8 mouse cellular contexts compared by ENCODE assay signal in the genomic region with DNA sequence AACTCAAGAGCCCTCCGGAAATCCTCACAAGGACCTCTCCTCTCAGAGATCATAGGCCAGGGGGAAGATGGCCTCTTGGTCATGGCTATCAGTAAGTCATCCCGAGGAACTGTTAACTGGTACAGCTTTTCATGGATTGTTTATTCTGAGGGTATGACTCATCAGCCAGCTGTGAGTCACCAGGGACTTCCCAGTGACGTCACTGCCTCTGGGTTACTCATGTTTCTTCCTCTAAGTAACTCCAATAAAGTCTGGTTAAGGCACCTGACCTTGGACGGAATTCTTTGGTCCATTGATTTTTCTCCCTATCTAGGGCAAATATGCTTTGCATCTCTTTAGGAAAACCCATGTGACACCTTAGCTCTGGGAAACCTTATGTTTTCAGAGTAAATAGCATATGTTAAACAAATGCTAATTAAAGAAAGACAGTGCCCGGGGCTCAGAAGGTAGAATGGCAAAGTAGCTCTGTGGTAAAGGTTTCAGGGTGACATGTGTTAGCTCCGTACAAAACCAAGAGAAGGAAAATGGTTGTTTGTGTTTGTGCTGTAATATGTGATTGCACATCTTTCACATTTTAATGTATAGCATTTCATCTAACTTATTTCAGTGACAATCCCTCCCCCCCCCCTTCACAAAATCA.
DNase-seq lines count a peak whose midpoint lies in the region; ATAC-seq and TF ChIP-seq lines count a peak whose summit lies in the region.

No protein-coding gene starts in this region.

- TF ChIP-seq EP300 in heart, adult 2 months (IDR thresholded peaks at IDR 0.05; ENCODE audit: insufficient read depth, low read depth, low read length), result no peak
- TF ChIP-seq EP300 in stomach, postnatal 0 days (optimal IDR thresholded peaks at IDR 0.05), result no peak

- H3K9me3 ChIP-seq in ES-E14 (ENCODE audit: control insufficient read depth, insufficient read depth, low read depth, low read length), result no peaks in the 10 kb centered on the region
- H3K9me3 ChIP-seq in stomach, postnatal 0 days (ENCODE audit: control insufficient read depth, low read length), result no peaks in the 10 kb centered on the region
- no peaks in the 10 kb centered on the region for H3K9me3 ChIP-seq in forebrain, embryonic 16.5 days (ENCODE audit: control insufficient read depth, low read length)

- TF ChIP-seq POLR2A in heart, adult 2 months (IDR thresholded peaks at IDR 0.05; ENCODE audit: insufficient read depth, low read depth, low read length), result no peak

- H3K4me1 ChIP-seq in ES-E14 (ENCODE audit: control insufficient read depth in 2 of 2, insufficient read depth in 2 of 2, low read length in 2 of 2, poor library complexity in 1 of 2), result no peaks in the 10 kb centered on the region
- H3K4me1 ChIP-seq in heart, adult 2 months (ENCODE audit: control insufficient read depth, insufficient read depth, low read length), result peaks cover 1% of the 10 kb centered on the region; the same call in 1 of the 2 replicates
- no peaks in the 10 kb centered on the region for H3K4me1 ChIP-seq in stomach, postnatal 0 days (replicated peaks; ENCODE audit: control insufficient read depth, insufficient read depth)
- no peaks in the 10 kb centered on the region for H3K4me1 ChIP-seq in forebrain, embryonic 16.5 days (replicated peaks; ENCODE audit: control insufficient read depth, insufficient read depth, low read length)

- DNase-seq in gastrocnemius, adult 2 months, result peak; percentile 25
- DNase-seq in gastrocnemius, postnatal 10 days, result no peak
- DNase-seq in ES-E14 (ENCODE audit: low read depth, low spot score), result peak; percentile 17
- peak; percentile 32 to 35 for DNase-seq in heart, adult 2 months
- DNase-seq in kidney, postnatal 25 days, result peak; percentile 25 to 35
- peak; percentile 76 for DNase-seq in stomach, postnatal 0 days (ENCODE audit: low spot score)
- no peak for DNase-seq in retina, postnatal 1 day

- in situ Hi-C loops in ES-E14 (cut with MboI; ENCODE audit: low sequenced_read_pairs in 2 of 2, unreplicated experiment in 2 of 2), result no loop called here

- no peak overlapping the region for H3K27ac ChIP-seq in gastrocnemius, adult 2 months
- no peak overlapping the region for H3K27ac ChIP-seq in ES-E14 (ENCODE audit: insufficient read depth, low read depth, low read length, poor library complexity, severe bottlenecking)
- no peak overlapping the region for H3K27ac ChIP-seq in heart, adult 2 months
- no peak overlapping the region for H3K27ac ChIP-seq in stomach, postnatal 0 days (replicated peaks)
- no peak overlapping the region for H3K27ac ChIP-seq in forebrain, embryonic 16.5 days (ENCODE audit: low read length)

- H3K79me2 ChIP-seq in heart, adult 2 months (replicated peaks; ENCODE audit: control insufficient read depth, insufficient read depth, low read length), result no peaks in the 10 kb centered on the region

- no peak for TF ChIP-seq CTCF in gastrocnemius, adult 2 months (IDR thresholded peaks at IDR 0.05)
- TF ChIP-seq CTCF in heart, adult 2 months (IDR thresholded peaks at IDR 0.05), result no peak
- TF ChIP-seq CTCF in stomach, postnatal 0 days (IDR thresholded peaks at IDR 0.05; ENCODE audit: low read depth), result no peak

- intact Hi-C loops in gastrocnemius, adult 2 months (cut with DNase I), result no loop called here
- intact Hi-C loops in heart, adult 2 months (cut with DNase I), result no loop called here

- no peak overlapping the region for H3K4me2 ChIP-seq in stomach, postnatal 0 days (replicated peaks; ENCODE audit: low read depth)
- no peak overlapping the region for H3K4me2 ChIP-seq in forebrain, embryonic 16.5 days (ENCODE audit: low read length)

- WGBS in heart, adult 2 months, result 30% methylated on average over 6 of the region's 6 CpGs
- 24% methylated on average over 6 of the region's 6 CpGs for WGBS in stomach, postnatal 0 days
- WGBS in forebrain, embryonic 16.5 days, result 62% methylated on average over 6 of the region's 6 CpGs

- H3K36me3 ChIP-seq in ES-E14 (ENCODE audit: control insufficient read depth, insufficient read depth, low read length, poor library complexity, severe bottlenecking), result no peaks in the 10 kb centered on the region
- H3K36me3 ChIP-seq in heart, adult 2 months (ENCODE audit: control insufficient read depth, insufficient read depth, low read length), result no peaks in the 10 kb centered on the region
- H3K36me3 ChIP-seq in stomach, postnatal 0 days (ENCODE audit: control insufficient read depth, insufficient read depth, low read length), result no peaks in the 10 kb centered on the region
- H3K36me3 ChIP-seq in forebrain, embryonic 16.5 days (ENCODE audit: control insufficient read depth, insufficient read depth), result no peaks in the 10 kb centered on the region

- H3K27me3 ChIP-seq in heart, adult 2 months (ENCODE audit: control insufficient read depth, insufficient read depth, low read length), result no peaks in the 10 kb centered on the region
- no peaks in the 10 kb centered on the region for H3K27me3 ChIP-seq in stomach, postnatal 0 days (ENCODE audit: control insufficient read depth, insufficient read depth, low read length)
- H3K27me3 ChIP-seq in forebrain, embryonic 16.5 days (replicated peaks; ENCODE audit: control insufficient read depth, insufficient read depth, low read length), result no peaks in the 10 kb centered on the region

- ATAC-seq in stomach, postnatal 0 days (ENCODE audit: low FRiP score, low TSS enrichment), result peak; percentile 91
- ATAC-seq in forebrain, embryonic 16.5 days, result no peak

- H3K9ac ChIP-seq in ES-E14 (ENCODE audit: insufficient read depth, low read depth, low read length, poor library complexity, severe bottlenecking), result no peak overlapping the region
- H3K9ac ChIP-seq in heart, adult 2 months (ENCODE audit: low read depth, low read length), result no peak overlapping the region
- H3K9ac ChIP-seq in stomach, postnatal 0 days (ENCODE audit: low read length), result no peak overlapping the region
- no peak overlapping the region for H3K9ac ChIP-seq in forebrain, embryonic 16.5 days (replicated peaks; ENCODE audit: low read depth, low read length)

- H3K4me3 ChIP-seq in gastrocnemius, adult 2 months, result no peak overlapping the region
- no peak overlapping the region for H3K4me3 ChIP-seq in ES-E14 (ENCODE audit: insufficient read depth in 1 of 2, low read depth in 1 of 2, low read length in 2 of 2, poor library complexity in 1 of 2, severe bottlenecking in 1 of 2)
- no peak overlapping the region for H3K4me3 ChIP-seq in heart, adult 2 months
- no peak overlapping the region for H3K4me3 ChIP-seq in stomach, postnatal 0 days (ENCODE audit: low read depth, low read length)
- no peak overlapping the region for H3K4me3 ChIP-seq in forebrain, embryonic 16.5 days (replicated peaks; ENCODE audit: low read length)

TF ChIP-seq in ES-E14, 5 proteins besides CTCF, POLR2A, EP300 and RAD21:
- TF ChIP-seq MAFK (IDR thresholded peaks at IDR 0.05; ENCODE audit: insufficient read depth, low read depth, low read length) (no peak), ZC3H11A (IDR thresholded peaks at IDR 0.05; ENCODE audit: borderline replicate concordance, low read depth, low read length) (no peak), CHD2 (IDR thresholded peaks at IDR 0.05; ENCODE audit: low read depth, low read length) (no peak), ZNF384 (IDR thresholded peaks at IDR 0.05; ENCODE audit: low read depth, low read length) (no peak), HCFC1 (IDR thresholded peaks at IDR 0.05; ENCODE audit: borderline replicate concordance, insufficient read depth, low read length) (no peak)

Comparison
In these comparisons a context has a peak if more than half of its experiments do, and no peak if none do; other contexts are left out.
1. DNase-seq: peak in gastrocnemius, adult 2 months (single experiment), ES-E14 (single experiment), heart, adult 2 months (2 of 2), kidney, postnatal 25 days (2 of 2) and stomach, postnatal 0 days (single experiment); none in gastrocnemius, postnatal 10 days (single experiment) and retina, postnatal 1 day (single experiment).